Mouse (Mus musculus) heart, embryonic 10.5 days (tissue): ENCODE measurements around the gene Mdh1. TPM values are rescaled to one million over a fixed set of nuclear protein-coding genes. Genes with fewer than 3 reads are reported as not detected.
"Not testable (repeated sequence)": the region's sequence is repeated elsewhere in the genome, so short reads cannot be mapped to it uniquely, and the experiment has no call there.

Experiments used
- DNase-seq: peaks from one replicate; pipeline ENCODE4 v3.0.0-alpha.2; 2017; ENCODE audit warnings: low spot score
- H3K27ac ChIP-seq: fragments of 300-500 bp; sonication (generic); 2 replicates; pipeline ENCODE4 v1.5.1; 2016; ENCODE audit warnings: mild to moderate bottlenecking
- H3K27me3 ChIP-seq: fragments of 300-500 bp; sonication (generic); 2 replicates; pipeline ENCODE4 v1.6.1; 2016; ENCODE audit warnings: mild to moderate bottlenecking; ENCODE audit not compliant: poor library complexity, insufficient read depth, severe bottlenecking
- H3K36me3 ChIP-seq: fragments of 300-500 bp; sonication (generic); 2 replicates; pipeline ENCODE4 v1.6.1; 2016; ENCODE audit warnings: mild to moderate bottlenecking, moderate library complexity
- H3K4me1 ChIP-seq: fragments of 300-500 bp; sonication (generic); 2 replicates; pipeline ENCODE4 v1.6.1; 2016; ENCODE audit warnings: mild to moderate bottlenecking
- H3K4me3 ChIP-seq: fragments of 300-500 bp; sonication (generic); 2 replicates; pipeline ENCODE4 v1.5.1; 2016; ENCODE audit warnings: mild to moderate bottlenecking, moderate library complexity
- H3K9me3 ChIP-seq: fragments of 300-500 bp; sonication (generic); 2 replicates; pipeline ENCODE4 v1.6.1; 2016; ENCODE audit warnings: mild to moderate bottlenecking, moderate library complexity
- WGBS: fragments of 180-500 bp; shearing (Covaris S2); methylation state at CpG from one replicate; pipeline ENCODE4 v1.1.7; 2016; 5-methylcytosine and 5-hydroxymethylcytosine counted together
- microRNA-seq: library from miRNA; unstranded; fragments of <30 nt; microRNA quantifications from one replicate; pipeline ENCODE4, GENCODE M21; 2017
- polyA plus RNA-seq: library from polyadenylated mRNA; unstranded; fragments of >200 nt; fragmentation: Nextera tagmentation; extraction: Ambion mirVana; gene quantifications from 2 replicates; pipeline ENCODE4 v1.2.1, GENCODE M21; 2016

The Mdh1 gene
- polyA plus RNA-seq, 1 experiment from 2014 or later = 800 TPM

GRCm38 (mm10) chr11:21540072-21540471 lies 32.1 kb downstream of the Mdh1 start:
- no peak for DNase-seq
- 53% methylated on average over 2 of the region's 2 CpGs for WGBS

GRCm38 (mm10) chr11:21530856-21531255 lies 41.3 kb downstream of the Mdh1 start:
- WGBS = 75% methylated on average over 2 of the region's 2 CpGs

More at GRCm38 (mm10) chr11:21540072-21540471, 32.1 kb downstream of the Mdh1 start:
- Histone ChIP-seq H3K4me1 (no peaks in the 10 kb centered on the region), H3K27ac (no peak overlapping the region), H3K27me3 (no peaks in the 10 kb centered on the region), H3K4me3 (no peak overlapping the region), H3K9me3 (no peaks in the 10 kb centered on the region), H3K36me3 (no peaks in the 10 kb centered on the region)

GRCm38 (mm10) chr11:21528676-21529394 lies 43.3 kb downstream of the Mdh1 start:
- H3K36me3 ChIP-seq = no peaks in the 10 kb centered on the region
- no peaks in the 10 kb centered on the region for H3K4me1 ChIP-seq
- no peaks in the 10 kb centered on the region for H3K27me3 ChIP-seq
- 56% methylated on average over 2 of the region's 2 CpGs for WGBS
- no peaks in the 10 kb centered on the region for H3K9me3 ChIP-seq
- H3K4me3 ChIP-seq = no peak overlapping the region
- no peak for DNase-seq
- no peak overlapping the region for H3K27ac ChIP-seq

More at GRCm38 (mm10) chr11:21530856-21531255, 41.3 kb downstream of the Mdh1 start:
- DNase-seq, H3K4me3 ChIP-seq, H3K9me3 ChIP-seq, H3K27ac ChIP-seq, H3K4me1 ChIP-seq, H3K27me3 ChIP-seq, H3K36me3 ChIP-seq: not testable (repeated sequence)

- Histone ChIP-seq H3K27me3 (no peaks in the 10 kb centered on the region), H3K4me3 (no peak overlapping the region), H3K4me1 (no peaks in the 10 kb centered on the region), H3K36me3 (no peaks in the 10 kb centered on the region), H3K27ac (no peak overlapping the region), H3K9me3 (0 out of 2 replicates have a peak, but pooled peaks cover 3% of the 10 kb centered on the region)
- no peak for DNase-seq
- 78% methylated on average over 9 of the region's 9 CpGs for WGBS
These were observed 54.4 kb downstream of the Mdh1 start for GRCm38 (mm10) chr11:21517726-21518125.

- H3K27ac ChIP-seq, H3K27me3 ChIP-seq, H3K9me3 ChIP-seq, H3K4me1 ChIP-seq, H3K4me3 ChIP-seq, DNase-seq, H3K36me3 ChIP-seq: not testable (repeated sequence)
- 88% methylated on average over 1 of the region's 1 CpGs for WGBS
These were observed 55.8 kb downstream of the Mdh1 start for GRCm38 (mm10) chr11:21516396-21516795.

- not testable (repeated sequence) for H3K27ac ChIP-seq, H3K4me1 ChIP-seq, H3K27me3 ChIP-seq, H3K36me3 ChIP-seq, H3K4me3 ChIP-seq, H3K9me3 ChIP-seq, DNase-seq
- WGBS = 88% methylated on average over 1 of the region's 1 CpGs
These were observed 61.6 kb downstream of the Mdh1 start for GRCm38 (mm10) chr11:21510577-21510976.

GRCm38 (mm10) chr11:21508713-21509112 lies 63.5 kb downstream of the Mdh1 start:
- not testable (repeated sequence) for H3K27ac ChIP-seq, H3K9me3 ChIP-seq, DNase-seq, H3K4me3 ChIP-seq, H3K4me1 ChIP-seq, H3K27me3 ChIP-seq, H3K36me3 ChIP-seq
- 63% methylated on average over 1 of the region's 1 CpGs for WGBS

GRCm38 (mm10) chr11:21507073-21507472 lies 65.1 kb downstream of the Mdh1 start:
- not testable (repeated sequence) for H3K27me3 ChIP-seq, H3K4me3 ChIP-seq, DNase-seq, H3K36me3 ChIP-seq, H3K9me3 ChIP-seq, H3K27ac ChIP-seq, H3K4me1 ChIP-seq
- 71% methylated on average over 5 of the region's 5 CpGs for WGBS

Small RNA genes lying within 50 kb of the gene (microRNA-seq; reads per million reads assigned to microRNA genes)
- gene Gm22990 = not detected

Other genes with a start within 250 kb of the Mdh1 start
- 150 and 200 TPM in 2 replicates for gene Ugp2, start 201.2 kb downstream of the Mdh1 start, polyA plus RNA-seq
- 6.8 and 7.0 TPM in 2 replicates for gene Wdpcp, start 132 bp downstream of the Mdh1 start, polyA plus RNA-seq